Mouse (Mus musculus) monocyte, adult 5-6 weeks (primary cell): ENCODE results near the gene Otulinl. TPM values are rescaled to one million over a fixed set of nuclear protein-coding genes. Genes with fewer than 3 reads are reported as not detected.
A peak's percentile ranks its signal among the peaks of the same experiment; 100 is the strongest.

Source experiments
- ATAC-seq: fragments of 153-309, 156-312 bp; replicated peaks from 2 replicates; pipeline ENCODE4 v1.8.0; 2017; ENCODE audit warnings: mild to moderate bottlenecking; ENCODE audit not compliant: low TSS enrichment, insufficient number of reproducible peaks, severe bottlenecking, poor library complexity, low FRiP score
- total RNA-seq: library from RNA; stranded (forward); fragments of 200-1000, 200-491, 200-594 nt; gene quantifications from 3 replicates; pipeline ENCODE4 v1.2.3, GENCODE M21; 2017

The Otulinl gene
- total RNA-seq, 1 experiment from 2014 or later: 158 TPM

- no peak for ATAC-seq
These were observed 3.4 kb upstream of the Otulinl start for GRCm38 (mm10) chr15:27684813-27685212.

- no peak for ATAC-seq
These were observed 1.8 kb upstream of the Otulinl start for GRCm38 (mm10) chr15:27683206-27683605.

GRCm38 (mm10) chr15:27682619-27683018, 1.2 kb upstream of the Otulinl start:
- ATAC-seq: no peak

GRCm38 (mm10) chr15:27680997-27681396, 382 bp downstream of the Otulinl start:
- peak; percentile 41 for ATAC-seq

GRCm38 (mm10) chr15:27678511-27678910, 2.9 kb downstream of the Otulinl start:
- no peak for ATAC-seq

- no peak for ATAC-seq
These were observed 3.6 kb downstream of the Otulinl start for GRCm38 (mm10) chr15:27677801-27678200.

- ATAC-seq: no peak
These were observed 5.2 kb downstream of the Otulinl start for GRCm38 (mm10) chr15:27676211-27676610.

- ATAC-seq: peak; percentile 51
These were observed 6.3 kb downstream of the Otulinl start for GRCm38 (mm10) chr15:27675122-27675521.

- no peak for ATAC-seq
These were observed 7.3 kb downstream of the Otulinl start for GRCm38 (mm10) chr15:27674041-27674440.

GRCm38 (mm10) chr15:27673151-27673550, 8.2 kb downstream of the Otulinl start:
- no peak for ATAC-seq

- ATAC-seq: no peak
These were observed 9.1 kb downstream of the Otulinl start for GRCm38 (mm10) chr15:27672259-27672658.

- peak; percentile 6; the same call in 1 of the 2 replicates for ATAC-seq
These were observed 9.7 kb downstream of the Otulinl start for GRCm38 (mm10) chr15:27671612-27672245.

GRCm38 (mm10) chr15:27670708-27671107, 10.7 kb downstream of the Otulinl start:
- no peak for ATAC-seq

- ATAC-seq: no peak
These were observed 11.4 kb downstream of the Otulinl start for GRCm38 (mm10) chr15:27669931-27670411.

GRCm38 (mm10) chr15:27669276-27669675, 12.1 kb downstream of the Otulinl start:
- no peak for ATAC-seq

- ATAC-seq: no peak
These were observed 12.8 kb downstream of the Otulinl start for GRCm38 (mm10) chr15:27668557-27668956.

GRCm38 (mm10) chr15:27668001-27668461, 13.3 kb downstream of the Otulinl start:
- ATAC-seq: no peak

GRCm38 (mm10) chr15:27666911-27667539, 14.4 kb downstream of the Otulinl start:
- ATAC-seq: no peak

- peak; percentile 19 for ATAC-seq
These were observed 15.9 kb downstream of the Otulinl start for GRCm38 (mm10) chr15:27665392-27665911.

GRCm38 (mm10) chr15:27664126-27664525, 17.3 kb downstream of the Otulinl start:
- ATAC-seq: peak; percentile 84
